Mouse (Mus musculus): Measurements from ENCODE around the gene Slc22a17.
A peak's percentile ranks its signal among the peaks of the same experiment; 100 is the strongest.

GRCm38 (mm10) chr14:54876539-54877047 lies 36.3 kb downstream of the Slc22a17 start:
- TF ChIP-seq CTCF (IDR thresholded peaks at IDR 0.05; ENCODE audit: insufficient read depth, low read depth, low read length) (no peak), POLR2A (IDR thresholded peaks at IDR 0.05; ENCODE audit: insufficient read depth, low read depth, low read length) (peak; percentile 94)
